Mouse (Mus musculus) olfactory bulb, adult 2 months (tissue): ENCODE results near the gene Tyro3. TPM values are rescaled to one million over a fixed set of nuclear protein-coding genes. Genes with fewer than 3 reads are reported as not detected.

ENCODE experiments used
- H3K27ac ChIP-seq: fragments of 200-500 bp; 2 replicates; pipeline ENCODE4 v1.5.1; 2012; ENCODE audit warnings: low read depth, low read length; ENCODE audit not compliant: insufficient read depth
- H3K4me1 ChIP-seq: fragments of 200-500 bp; 2 replicates; pipeline ENCODE4 v1.6.1; 2012; ENCODE audit warnings: low read length; ENCODE audit not compliant: control insufficient read depth, insufficient read depth
- H3K4me3 ChIP-seq: fragments of 200-500 bp; 2 replicates; pipeline ENCODE4 v1.5.1; 2012; ENCODE audit warnings: mild to moderate bottlenecking, low read depth, low read length, moderate library complexity; ENCODE audit not compliant: insufficient read depth
- CTCF ChIP-seq: fragments of 200-500 bp; IDR thresholded peaks from 2 replicates; pipeline ENCODE4 v1.5.1; 2012; ENCODE audit warnings: low read depth, mild to moderate bottlenecking, low read length, moderate library complexity; ENCODE audit not compliant: insufficient read depth
- POLR2A ChIP-seq: fragments of 200-500 bp; IDR thresholded peaks from 2 replicates; pipeline ENCODE4 v1.6.1; 2012; ENCODE audit warnings: mild to moderate bottlenecking, low read depth, low read length, moderate library complexity; ENCODE audit not compliant: insufficient read depth
- WGBS: fragments of 180-500 bp; shearing (Covaris S2); methylation state at CpG from one replicate; pipeline ENCODE4 v1.1.7; 2018; 5-methylcytosine and 5-hydroxymethylcytosine counted together
- polyA plus RNA-seq: library from polyadenylated mRNA; stranded (reverse); fragments of >200 nt; gene quantifications from 2 replicates; pipeline ENCODE4 v1.2.4, GENCODE M21; 2012; ENCODE audit warnings: low replicate concordance; ENCODE audit not compliant: missing spikeins, insufficient read depth, insufficient read length

Tyro3 gene
- polyA plus RNA-seq, 1 experiment: not detected

GRCm38 (mm10) chr2:119842000-119842399, 44.5 kb downstream of the Tyro3 start:
- no peak overlapping the region for H3K4me3 ChIP-seq
- TF ChIP-seq CTCF (no peak), POLR2A (no peak)
- no peak overlapping the region for H3K27ac ChIP-seq
- no peaks in the 10 kb centered on the region for H3K4me1 ChIP-seq
- WGBS: 74% methylated on average over 6 of the region's 6 CpGs

GRCm38 (mm10) chr2:119843526-119843925, 46.0 kb downstream of the Tyro3 start:
- 92% methylated on average over 4 of the region's 4 CpGs for WGBS
- Histone ChIP-seq H3K4me1 (no peaks in the 10 kb centered on the region), H3K4me3 (no peak overlapping the region), H3K27ac (no peak overlapping the region)
- no peak for TF ChIP-seq CTCF
- no peak for TF ChIP-seq POLR2A

- H3K4me3 ChIP-seq: no peak overlapping the region
- TF ChIP-seq CTCF (no peak), POLR2A (no peak)
- no peak overlapping the region for H3K27ac ChIP-seq
- no peaks in the 10 kb centered on the region for H3K4me1 ChIP-seq
- 78% methylated on average over 2 of the region's 2 CpGs for WGBS
Measured at GRCm38 (mm10) chr2:119845882-119846546, 48.5 kb downstream of the Tyro3 start.

- no peak overlapping the region for H3K27ac ChIP-seq
- no peaks in the 10 kb centered on the region for H3K4me1 ChIP-seq
- no peak overlapping the region for H3K4me3 ChIP-seq
- WGBS: 52% methylated on average over 4 of the region's 4 CpGs
- TF ChIP-seq POLR2A (no peak), CTCF (no peak)
Measured at GRCm38 (mm10) chr2:119846929-119847328, 49.4 kb downstream of the Tyro3 start.

- no peaks in the 10 kb centered on the region for H3K4me1 ChIP-seq
- no peak overlapping the region for H3K4me3 ChIP-seq
- no peak overlapping the region for H3K27ac ChIP-seq
- no peak for TF ChIP-seq CTCF
- no peak for TF ChIP-seq POLR2A
- 71% methylated on average over 4 of the region's 4 CpGs for WGBS
Measured at GRCm38 (mm10) chr2:119853811-119854210, 56.3 kb downstream of the Tyro3 start.

- H3K4me3 ChIP-seq: no peak overlapping the region
- no peak overlapping the region for H3K27ac ChIP-seq
- 71% methylated on average over 6 of the region's 6 CpGs for WGBS
- H3K4me1 ChIP-seq: no peaks in the 10 kb centered on the region
- TF ChIP-seq CTCF: no peak
- no peak for TF ChIP-seq POLR2A
Measured at GRCm38 (mm10) chr2:119855310-119855850, 57.8 kb downstream of the Tyro3 start.

GRCm38 (mm10) chr2:119857341-119857740, 59.8 kb downstream of the Tyro3 start:
- no peaks in the 10 kb centered on the region for H3K4me1 ChIP-seq
- H3K4me3 ChIP-seq: no peak overlapping the region
- 81% methylated on average over 2 of the region's 2 CpGs for WGBS
- TF ChIP-seq POLR2A: no peak
- TF ChIP-seq CTCF: no peak
- H3K27ac ChIP-seq: no peak overlapping the region

- no peak for TF ChIP-seq CTCF
- no peak for TF ChIP-seq POLR2A
- Histone ChIP-seq H3K4me1 (no peaks in the 10 kb centered on the region), H3K4me3 (no peak overlapping the region), H3K27ac (no peak overlapping the region)
- WGBS: 70% methylated on average over 4 of the region's 4 CpGs
Measured at GRCm38 (mm10) chr2:119864484-119864883, 67.0 kb downstream of the Tyro3 start.

Other genes starting within 250 kb of the Tyro3 start
- gene Nusap1, start 179.4 kb upstream of the Tyro3 start, polyA plus RNA-seq: not detected in 2 replicates
- not detected in 2 replicates for gene Oip5, start 179.3 kb upstream of the Tyro3 start, polyA plus RNA-seq
- gene Ndufaf1, start 134.9 kb upstream of the Tyro3 start, polyA plus RNA-seq: not detected in 2 replicates
- not detected in 2 replicates for gene Rtf1, start 122.7 kb upstream of the Tyro3 start, polyA plus RNA-seq
- gene Itpka, start 55.4 kb upstream of the Tyro3 start, polyA plus RNA-seq: not detected in 2 replicates
- gene Ltk, start 37.3 kb upstream of the Tyro3 start, polyA plus RNA-seq: not detected in 2 replicates
- not detected in 2 replicates for gene Rpap1, start 10.2 kb upstream of the Tyro3 start, polyA plus RNA-seq
- gene Mga, start 99.5 kb downstream of the Tyro3 start, polyA plus RNA-seq: 172 TPM in 1 of 2 replicates, not detected in the other
- gene Mapkbp1, start 175.0 kb downstream of the Tyro3 start, polyA plus RNA-seq: not detected in 2 replicates
- gene Jmjd7, start 229.8 kb downstream of the Tyro3 start, polyA plus RNA-seq: not detected in 2 replicates
- gene Gm28042, start 229.8 kb downstream of the Tyro3 start, polyA plus RNA-seq: not detected in 2 replicates
- gene Pla2g4b, start 235.7 kb downstream of the Tyro3 start, polyA plus RNA-seq: not detected in 2 replicates